Mouse (Mus musculus): Measurements from ENCODE around the gene Olfr1128. TPM values are rescaled to one million over a fixed set of nuclear protein-coding genes. Genes with fewer than 3 reads are reported as not detected.
"Not testable (repeated sequence)": the region's sequence is repeated elsewhere in the genome, so short reads cannot be mapped to it uniquely, and the experiment has no call there.

Gene Olfr1128
- polyA plus RNA-seq, 1 experiment from 2014 or later, result not detected

GRCm38 (mm10) chr2:87506265-87506664, 39.1 kb downstream of the Olfr1128 start, which contains the start of gene Pramel6:
Pramel6 (plus strand) TSS chr2:87506565.
- WGBS, result 89% methylated on average over 6 of the region's 6 CpGs
- Histone ChIP-seq H3K27me3 (replicated peaks; ENCODE audit: control insufficient read depth, insufficient read depth, low read length) (no peaks in the 10 kb centered on the region), H3K4me1 (ENCODE audit: control insufficient read depth, insufficient read depth, low read length) (no peaks in the 10 kb centered on the region), H3K4me2 (ENCODE audit: low read length) (no peak within 1 kb of the TSS), H3K9me3 (replicated peaks; ENCODE audit: control insufficient read depth, low read length) (no peaks in the 10 kb centered on the region), H3K27ac (ENCODE audit: low read depth, low read length) (no peak within 1 kb of the TSS), H3K4me3 (ENCODE audit: low read depth, low read length) (no peak within 1 kb of the TSS), H3K36me3 (ENCODE audit: control insufficient read depth, insufficient read depth, low read length) (no peaks in the 10 kb centered on the region), H3K9ac (ENCODE audit: low read length) (no peak within 1 kb of the TSS)
- DNase-seq (ENCODE audit: low spot score) (no peak), ATAC-seq (no peak)

- ATAC-seq; H3K4me1 ChIP-seq (ENCODE audit: control insufficient read depth, insufficient read depth, low read length); H3K9ac ChIP-seq (ENCODE audit: low read length); DNase-seq (ENCODE audit: low spot score); H3K27ac ChIP-seq (ENCODE audit: low read depth, low read length); H3K4me3 ChIP-seq (ENCODE audit: low read depth, low read length); H3K36me3 ChIP-seq (ENCODE audit: control insufficient read depth, insufficient read depth, low read length); H3K4me2 ChIP-seq (ENCODE audit: low read length); H3K9me3 ChIP-seq (replicated peaks; ENCODE audit: control insufficient read depth, low read length); H3K27me3 ChIP-seq (replicated peaks; ENCODE audit: control insufficient read depth, insufficient read depth, low read length): not testable (repeated sequence)
- WGBS, result 85% methylated on average over 4 of the region's 5 CpGs
Measured at GRCm38 (mm10) chr2:87496993-87497392, 48.3 kb downstream of the Olfr1128 start, which contains the start of gene Pramel7. Pramel7 (minus strand) TSS chr2:87497093.

Other genes with a start within 250 kb of the Olfr1128 start
- gene Olfr1118, start 238.0 kb downstream of the Olfr1128 start, polyA plus RNA-seq (2014; fragmentation: Nextera tagmentation; extraction: Ambion mirVana), result not detected in 2 replicates
- gene Olfr1120, start 190.7 kb downstream of the Olfr1128 start, polyA plus RNA-seq (2014; fragmentation: Nextera tagmentation; extraction: Ambion mirVana), result not detected in 2 replicates
- not detected in 2 replicates for gene Olfr1121, start 175.6 kb downstream of the Olfr1128 start, polyA plus RNA-seq (2014; fragmentation: Nextera tagmentation; extraction: Ambion mirVana)
- not detected in 2 replicates for gene Olfr1122, start 159.7 kb downstream of the Olfr1128 start, polyA plus RNA-seq (2014; fragmentation: Nextera tagmentation; extraction: Ambion mirVana)
- not detected in 2 replicates for gene Olfr1123, start 128.9 kb downstream of the Olfr1128 start, polyA plus RNA-seq (2014; fragmentation: Nextera tagmentation; extraction: Ambion mirVana)
- gene Olfr1124, start 115.3 kb downstream of the Olfr1128 start, polyA plus RNA-seq (2014; fragmentation: Nextera tagmentation; extraction: Ambion mirVana), result 0.09 TPM in 1 of 2 replicates, not detected in the other
- not detected in 2 replicates for gene Olfr1126, start 91.6 kb downstream of the Olfr1128 start, polyA plus RNA-seq (2014; fragmentation: Nextera tagmentation; extraction: Ambion mirVana)
- gene Pramel7, start 48.4 kb downstream of the Olfr1128 start, polyA plus RNA-seq (2014; fragmentation: Nextera tagmentation; extraction: Ambion mirVana), result not detected in 2 replicates
- not detected in 2 replicates for gene Pramel6, start 39.0 kb downstream of the Olfr1128 start, polyA plus RNA-seq (2014; fragmentation: Nextera tagmentation; extraction: Ambion mirVana)
- gene Olfr153, start 13.7 kb downstream of the Olfr1128 start, polyA plus RNA-seq (2014; fragmentation: Nextera tagmentation; extraction: Ambion mirVana), result not detected in 2 replicates
- gene Olfr1129, start 28.4 kb upstream of the Olfr1128 start, polyA plus RNA-seq (2014; fragmentation: Nextera tagmentation; extraction: Ambion mirVana), result not detected in 2 replicates
- gene Olfr1130, start 60.7 kb upstream of the Olfr1128 start, polyA plus RNA-seq (2014; fragmentation: Nextera tagmentation; extraction: Ambion mirVana), result not detected in 2 replicates
- gene Olfr1131, start 81.6 kb upstream of the Olfr1128 start, polyA plus RNA-seq (2014; fragmentation: Nextera tagmentation; extraction: Ambion mirVana), result not detected in 2 replicates
- gene Olfr1132, start 92.0 kb upstream of the Olfr1128 start, polyA plus RNA-seq (2014; fragmentation: Nextera tagmentation; extraction: Ambion mirVana), result not detected in 2 replicates
- not detected in 2 replicates for gene Olfr1133, start 101.8 kb upstream of the Olfr1128 start, polyA plus RNA-seq (2014; fragmentation: Nextera tagmentation; extraction: Ambion mirVana)
- not detected in 2 replicates for gene Olfr1134, start 112.9 kb upstream of the Olfr1128 start, polyA plus RNA-seq (2014; fragmentation: Nextera tagmentation; extraction: Ambion mirVana)
- not detected in 2 replicates for gene Olfr1135, start 128.1 kb upstream of the Olfr1128 start, polyA plus RNA-seq (2014; fragmentation: Nextera tagmentation; extraction: Ambion mirVana)
- gene Olfr1136, start 148.4 kb upstream of the Olfr1128 start, polyA plus RNA-seq (2014; fragmentation: Nextera tagmentation; extraction: Ambion mirVana), result not detected in 2 replicates
- gene Olfr1137, start 167.6 kb upstream of the Olfr1128 start, polyA plus RNA-seq (2014; fragmentation: Nextera tagmentation; extraction: Ambion mirVana), result not detected in 2 replicates
- not detected in 2 replicates for gene Olfr1138, start 194.4 kb upstream of the Olfr1128 start, polyA plus RNA-seq (2014; fragmentation: Nextera tagmentation; extraction: Ambion mirVana)
- not detected in 2 replicates for gene Olfr1140, start 198.2 kb upstream of the Olfr1128 start, polyA plus RNA-seq (2014; fragmentation: Nextera tagmentation; extraction: Ambion mirVana)
- gene Olfr1141, start 208.4 kb upstream of the Olfr1128 start, polyA plus RNA-seq (2014; fragmentation: Nextera tagmentation; extraction: Ambion mirVana), result not detected in 2 replicates
- gene Olfr152, start 233.9 kb upstream of the Olfr1128 start, polyA plus RNA-seq (2014; fragmentation: Nextera tagmentation; extraction: Ambion mirVana), result not detected in 2 replicates